Mouse (Mus musculus): Measurements from ENCODE around the gene Stab2.

- no peak for TF ChIP-seq POLR2A (IDR thresholded peaks at IDR 0.05; ENCODE audit: insufficient read depth, low read depth, low read length)
- no peak for TF ChIP-seq CTCF (IDR thresholded peaks at IDR 0.05; ENCODE audit: insufficient read depth, low read depth, low read length)
Measured at GRCm38 (mm10) chr10:86886434-86886833, 121.4 kb downstream of the Stab2 start.

All from olfactory bulb, adult 2 months (tissue).